Mouse (Mus musculus) olfactory bulb, adult 2 months (tissue): Measurements from ENCODE around the gene Eef1a2. TPM values are rescaled to one million over a fixed set of nuclear protein-coding genes. Genes with fewer than 3 reads are reported as not detected.
A peak's percentile ranks its signal among the peaks of the same experiment; 100 is the strongest.

Experiments
- H3K27ac ChIP-seq: fragments of 200-500 bp; 2 replicates; pipeline ENCODE4 v1.5.1; 2012; ENCODE audit warnings: low read depth, low read length; ENCODE audit not compliant: insufficient read depth
- H3K4me1 ChIP-seq: fragments of 200-500 bp; 2 replicates; pipeline ENCODE4 v1.6.1; 2012; ENCODE audit warnings: low read length; ENCODE audit not compliant: control insufficient read depth, insufficient read depth
- H3K4me3 ChIP-seq: fragments of 200-500 bp; 2 replicates; pipeline ENCODE4 v1.5.1; 2012; ENCODE audit warnings: mild to moderate bottlenecking, low read depth, low read length, moderate library complexity; ENCODE audit not compliant: insufficient read depth
- CTCF ChIP-seq: fragments of 200-500 bp; IDR thresholded peaks from 2 replicates; pipeline ENCODE4 v1.5.1; 2012; ENCODE audit warnings: low read depth, mild to moderate bottlenecking, low read length, moderate library complexity; ENCODE audit not compliant: insufficient read depth
- POLR2A ChIP-seq: fragments of 200-500 bp; IDR thresholded peaks from 2 replicates; pipeline ENCODE4 v1.6.1; 2012; ENCODE audit warnings: mild to moderate bottlenecking, low read depth, low read length, moderate library complexity; ENCODE audit not compliant: insufficient read depth
- WGBS: fragments of 180-500 bp; shearing (Covaris S2); methylation state at CpG from one replicate; pipeline ENCODE4 v1.1.7; 2018; 5-methylcytosine and 5-hydroxymethylcytosine counted together
- polyA plus RNA-seq: library from polyadenylated mRNA; stranded (reverse); fragments of >200 nt; gene quantifications from 2 replicates; pipeline ENCODE4 v1.2.4, GENCODE M21; 2012; ENCODE audit warnings: low replicate concordance; ENCODE audit not compliant: missing spikeins, insufficient read depth, insufficient read length

Gene Eef1a2
- polyA plus RNA-seq, 1 experiment, result 147 TPM

- TF ChIP-seq CTCF, result no peak
- no peak for TF ChIP-seq POLR2A
- Histone ChIP-seq H3K4me3 (no peak overlapping the region), H3K27ac (no peak overlapping the region), H3K4me1 (peaks cover 59% of the 10 kb centered on the region)
- 81% methylated on average over 1 of the region's 1 CpGs for WGBS
Observed at GRCm38 (mm10) chr2:181153131-181153530, 3.7 kb downstream of the Eef1a2 start.

- WGBS, result 66% methylated on average over 17 of the region's 17 CpGs
- H3K27ac ChIP-seq, result no peak overlapping the region
- H3K4me1 ChIP-seq, result peaks cover 61% of the 10 kb centered on the region
- TF ChIP-seq CTCF, result no peak
- no peak for TF ChIP-seq POLR2A
- H3K4me3 ChIP-seq, result no peak overlapping the region
Observed at GRCm38 (mm10) chr2:181152701-181153100, 4.1 kb downstream of the Eef1a2 start.

GRCm38 (mm10) chr2:181150281-181150680 lies 6.5 kb downstream of the Eef1a2 start:
- TF ChIP-seq CTCF (no peak), POLR2A (no peak)
- 32% methylated on average over 6 of the region's 6 CpGs for WGBS
- H3K4me3 ChIP-seq, result no peak overlapping the region
- H3K4me1 ChIP-seq, result peaks cover 60% of the 10 kb centered on the region
- no peak overlapping the region for H3K27ac ChIP-seq

- H3K27ac ChIP-seq, result 0 out of 2 replicates have a peak overlapping the region, but pooled peaks have one; percentile 7
- H3K4me1 ChIP-seq, result peaks cover 55% of the 10 kb centered on the region
- H3K4me3 ChIP-seq, result no peak overlapping the region
- WGBS, result 12% methylated on average over 31 of the region's 31 CpGs
- TF ChIP-seq POLR2A (no peak), CTCF (no peak)
Observed at GRCm38 (mm10) chr2:181148318-181148955, 8.4 kb downstream of the Eef1a2 start.

DNA sequence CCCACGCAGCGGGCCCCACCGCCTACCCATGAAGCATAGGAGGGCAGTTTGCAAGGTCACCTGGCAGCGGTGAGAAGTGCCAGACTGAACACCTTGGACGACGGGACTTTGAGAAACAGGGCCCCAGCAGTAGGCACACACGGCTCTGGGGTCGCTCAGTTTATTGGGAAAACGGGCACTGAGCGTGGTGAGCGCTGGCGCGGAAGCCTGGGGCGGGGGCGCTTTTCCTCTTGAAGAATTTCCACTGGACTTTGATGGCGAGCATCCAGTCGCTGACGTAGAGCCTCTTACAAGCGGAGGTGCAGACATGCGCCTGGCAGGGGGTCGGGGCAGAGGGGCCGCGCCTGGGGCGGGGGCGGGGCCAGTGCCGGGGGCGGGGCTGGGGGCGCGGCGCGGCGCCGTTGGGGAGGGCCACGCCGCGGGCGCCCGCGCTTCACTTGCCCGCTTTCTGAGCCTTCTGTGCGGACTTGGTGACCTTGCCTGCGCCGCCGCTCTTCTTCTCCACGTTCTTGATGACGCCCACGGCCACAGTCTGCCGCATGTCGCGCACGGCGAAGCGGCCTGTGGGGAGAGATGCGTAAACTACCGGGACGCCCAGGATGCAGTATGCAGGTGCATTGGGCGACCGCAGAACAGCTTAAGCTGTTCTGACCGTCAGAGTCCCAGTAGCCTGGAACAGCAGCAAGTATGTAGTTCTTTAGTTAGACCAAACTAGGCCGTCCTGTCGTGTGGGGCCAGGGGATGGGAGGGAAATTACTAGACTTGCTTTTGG lies 9.1 kb downstream of the Eef1a2 start:
- peak overlapping the region; percentile 7; the same call in 1 of the 2 replicates for H3K27ac ChIP-seq
- WGBS, result 7% methylated on average over 61 of the region's 61 CpGs
- peaks cover 52% of the 10 kb centered on the region for H3K4me1 ChIP-seq
- TF ChIP-seq POLR2A (no peak), CTCF (no peak)
- H3K4me3 ChIP-seq, result peak overlapping the region; percentile 5; the same call in 1 of the 2 replicates

- H3K4me1 ChIP-seq, result peaks cover 49% of the 10 kb centered on the region
- TF ChIP-seq CTCF, result no peak
- TF ChIP-seq POLR2A, result no peak
Observed at GRCm38 (mm10) chr2:181146976-181147545, 9.8 kb downstream of the Eef1a2 start.

DNA sequence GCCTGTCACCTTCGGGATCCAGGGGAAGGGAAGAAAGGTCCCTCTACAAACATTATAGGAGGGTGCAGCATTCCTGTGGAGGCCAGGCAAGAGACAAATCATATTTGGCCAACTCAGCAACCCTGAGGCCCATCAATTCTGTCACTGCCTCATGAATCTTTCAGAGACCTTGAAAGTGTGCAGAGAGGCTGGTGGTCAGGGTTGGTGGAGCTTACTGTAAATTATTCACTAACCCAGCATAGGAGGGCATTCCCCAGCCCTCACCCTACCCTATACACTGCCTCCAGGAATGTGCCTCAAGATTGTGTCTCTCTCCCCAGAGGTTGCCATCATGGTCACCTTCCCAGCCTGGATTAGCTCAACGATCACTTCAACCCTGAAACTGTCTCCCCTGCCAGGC lies 12.1 kb downstream of the Eef1a2 start:
- H3K4me1 ChIP-seq, result peaks cover 34% of the 10 kb centered on the region
- TF ChIP-seq CTCF (no peak), POLR2A (no peak)
- 82% methylated on average over 2 of the region's 2 CpGs for WGBS

More at GRCm38 (mm10) chr2:181146976-181147545, 9.8 kb downstream of the Eef1a2 start:
- 45% methylated on average over 4 of the region's 4 CpGs for WGBS
- H3K4me3 ChIP-seq, result no peak overlapping the region
- H3K27ac ChIP-seq, result no peak overlapping the region

GRCm38 (mm10) chr2:181143509-181144276 lies 13.1 kb downstream of the Eef1a2 start:
- Histone ChIP-seq H3K27ac (no peak overlapping the region), H3K4me3 (no peak overlapping the region), H3K4me1 (peaks cover 31% of the 10 kb centered on the region)
- WGBS, result 59% methylated on average over 2 of the region's 2 CpGs
- no peak for TF ChIP-seq POLR2A
- no peak for TF ChIP-seq CTCF

More for the DNA sequence above, 12.1 kb downstream of the Eef1a2 start:
- Histone ChIP-seq H3K4me3 (no peak overlapping the region), H3K27ac (no peak overlapping the region)

GRCm38 (mm10) chr2:181142703-181143135 lies 14.1 kb downstream of the Eef1a2 start:
- H3K4me3 ChIP-seq, result no peak overlapping the region
- no peak for TF ChIP-seq POLR2A
- no peak for TF ChIP-seq CTCF
- 32% methylated on average over 8 of the region's 8 CpGs for WGBS
- peaks cover 22% of the 10 kb centered on the region for H3K4me1 ChIP-seq
- peak overlapping the region; percentile 56; the same call in 1 of the 2 replicates for H3K27ac ChIP-seq
